Mouse (Mus musculus): Measurements from ENCODE around the gene Trafd1. TPM values are rescaled to one million over a fixed set of nuclear protein-coding genes. Genes with fewer than 3 reads are reported as not detected.

Trafd1 gene
- 167 and 181 TPM in 2 replicates for polyA plus RNA-seq (2012; rRNA removed)

DNA sequence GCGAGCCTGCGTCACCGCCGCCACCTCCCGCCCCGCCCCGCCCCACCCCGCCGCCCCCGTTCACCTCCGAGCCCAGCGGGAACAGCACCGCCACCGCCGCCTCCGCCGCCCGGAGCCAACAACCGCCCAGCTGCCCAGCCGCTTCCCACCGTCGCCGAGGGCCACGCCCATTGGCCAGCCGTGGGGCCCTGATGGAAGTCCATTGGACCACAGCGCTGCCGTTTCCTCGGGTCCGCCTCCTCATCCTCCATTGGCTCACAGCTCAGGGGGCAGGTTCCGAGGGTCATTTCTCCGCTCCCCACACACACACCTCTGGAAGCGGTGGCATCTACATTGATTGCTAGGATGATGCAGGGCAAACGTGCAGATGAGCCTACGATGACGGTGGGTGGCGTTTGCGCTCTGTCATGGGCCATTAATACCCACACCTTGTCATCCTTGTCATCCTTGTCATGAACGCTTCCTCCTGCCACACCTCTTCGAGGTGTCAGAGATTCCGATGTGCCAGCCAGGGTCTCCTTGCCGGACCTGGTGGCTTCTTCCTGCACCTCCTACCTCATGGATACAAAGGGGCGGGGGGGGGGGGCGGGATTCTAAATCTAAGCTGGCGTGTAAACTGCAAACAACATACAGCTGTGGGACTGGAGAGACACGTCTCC lies at the start of gene Trafd1:
Gene Trafd1, minus strand, starts transcription at position 172 of the 659 bp plus-strand sequence.

DNA sequence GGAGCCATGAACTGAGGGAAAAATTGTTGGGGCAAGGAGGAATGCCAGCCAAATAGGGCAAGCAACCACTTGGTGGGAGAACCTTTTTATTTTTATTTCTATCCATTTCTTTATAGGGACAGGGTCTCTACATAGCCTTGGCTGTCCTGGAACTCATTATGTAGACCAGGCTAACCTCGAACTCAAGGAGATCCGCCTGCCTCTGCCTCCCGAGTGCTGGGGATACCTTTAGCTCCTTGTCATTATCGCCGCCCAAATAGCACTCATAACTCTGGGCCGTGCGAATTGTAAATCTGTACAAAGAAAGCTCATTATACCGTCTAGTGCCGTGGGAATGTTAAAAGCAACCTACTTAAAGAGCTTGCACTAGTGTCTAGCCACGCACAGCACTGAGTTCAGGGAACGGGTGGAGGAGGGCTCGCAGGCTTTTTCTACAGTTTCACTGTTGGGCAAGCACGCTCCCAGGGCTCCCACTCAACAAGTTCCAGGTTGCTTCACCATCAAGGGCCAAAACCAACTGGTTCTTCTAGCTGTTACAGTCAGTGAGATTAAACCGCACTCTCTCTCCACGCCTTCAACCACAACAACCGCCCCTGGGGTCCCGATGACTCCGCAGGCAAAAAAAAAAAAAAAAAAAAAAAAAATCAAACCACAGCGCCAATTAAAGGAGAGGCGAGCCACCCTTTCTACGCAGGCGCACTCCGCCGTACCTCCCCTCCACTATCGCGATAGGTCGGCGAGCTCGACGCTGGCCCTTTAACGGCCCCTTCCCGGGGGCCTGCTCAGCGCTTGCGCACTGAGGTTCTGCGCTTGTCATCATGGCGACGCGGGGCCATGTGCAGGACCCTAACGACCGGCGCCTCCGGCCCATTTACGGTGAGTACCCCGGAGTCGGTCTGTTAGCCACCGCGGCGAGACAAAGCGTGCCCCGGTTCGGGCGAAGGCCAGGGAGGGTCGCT lies 12.0 kb upstream of the Trafd1 start, which contains the start of gene Naa25:
Gene Naa25, plus strand, starts transcription at position 750 of the 959 bp plus-strand sequence.

Other genes starting within 250 kb of the Trafd1 start
- 53.0 and 55.5 TPM in 2 replicates for gene Ptpn11, start 194.2 kb downstream of the Trafd1 start, polyA plus RNA-seq (2012; rRNA removed)
- 769 and 821 TPM in 2 replicates for gene Rpl6, start 181.2 kb downstream of the Trafd1 start, polyA plus RNA-seq (2012; rRNA removed)
- 47.1 and 48.4 TPM in 2 replicates for gene Hectd4, start 165.4 kb downstream of the Trafd1 start, polyA plus RNA-seq (2012; rRNA removed)
- 25.9 and 28.1 TPM in 2 replicates for gene Naa25, start 12.3 kb upstream of the Trafd1 start, polyA plus RNA-seq (2012; rRNA removed)
- 1.0 and 1.5 TPM in 2 replicates for gene Tmem116, start 66.3 kb upstream of the Trafd1 start, polyA plus RNA-seq (2012; rRNA removed)
- 135 and 148 TPM in 2 replicates for gene Erp29, start 66.9 kb upstream of the Trafd1 start, polyA plus RNA-seq (2012; rRNA removed)
- gene Adam1b, start 117.8 kb upstream of the Trafd1 start, polyA plus RNA-seq (2012; rRNA removed) = not detected in 2 replicates
- gene Adam1a, start 159.8 kb upstream of the Trafd1 start, polyA plus RNA-seq (2012; rRNA removed) = 33.9 and 34.1 TPM in 2 replicates
- gene Gm42878, start 159.8 kb upstream of the Trafd1 start, polyA plus RNA-seq (2012; rRNA removed) = 0.28 and 0.39 TPM in 2 replicates
- gene Mapkapk5, start 160.3 kb upstream of the Trafd1 start, polyA plus RNA-seq (2012; rRNA removed) = 129 and 142 TPM in 2 replicates
- 127 and 168 TPM in 2 replicates for gene Aldh2, start 208.2 kb upstream of the Trafd1 start, polyA plus RNA-seq (2012; rRNA removed)
- 1.7 and 2.5 TPM in 2 replicates for gene Acad12, start 233.3 kb upstream of the Trafd1 start, polyA plus RNA-seq (2012; rRNA removed)

All from central nervous system, embryonic 14 days (tissue).